Mouse (Mus musculus) erythroblast, embryonic 14.5 days (primary cell): ENCODE measurements around the gene Tfrc.

Source experiments
- GATA1 ChIP-seq: IDR thresholded peaks from 2 replicates; pipeline ENCODE4 v1.6.1; 2012; ENCODE audit warnings: low read length, inconsistent platforms, mixed read lengths
- TAL1 ChIP-seq: IDR thresholded peaks from 3 replicates; pipeline ENCODE4 v1.6.1; 2012; ENCODE audit warnings: low read length, inconsistent platforms, mixed read lengths

DNA sequence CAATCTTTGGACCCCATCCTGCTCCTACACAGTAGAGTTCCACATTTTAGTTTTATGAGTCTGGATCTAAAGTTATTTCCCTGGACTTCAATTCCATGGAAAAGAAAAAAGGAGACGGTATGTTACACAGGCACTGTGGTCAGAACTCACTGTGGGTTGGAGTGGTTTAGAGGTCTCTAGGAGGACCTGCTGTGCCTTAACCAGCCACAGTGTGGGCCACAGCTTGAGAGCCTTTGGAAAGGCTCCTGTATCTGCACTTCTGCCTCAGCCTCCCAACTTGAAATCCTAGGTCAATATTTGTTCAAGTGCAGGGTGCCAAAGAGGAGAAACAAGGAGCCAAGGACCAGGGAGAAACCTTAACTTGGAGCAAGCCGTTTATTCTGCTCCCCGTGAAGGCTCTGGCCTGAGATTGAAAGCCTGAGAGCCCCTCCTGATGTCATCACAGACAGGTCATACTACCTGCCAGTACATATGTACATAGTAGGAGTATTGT lies 6.5 kb upstream of the Tfrc start:
- no peak for TF ChIP-seq TAL1
- TF ChIP-seq GATA1, result no peak
